Mouse (Mus musculus): ENCODE results near the gene Ubald1.
A peak's percentile ranks its signal among the peaks of the same experiment; 100 is the strongest.

- peak; percentile 60 for TF ChIP-seq CTCF (IDR thresholded peaks at IDR 0.05; ENCODE audit: low read depth)
- no peak for TF ChIP-seq EP300 (IDR thresholded peaks at IDR 0.05; ENCODE audit: low read depth)
Measured at GRCm38 (mm10) chr16:4909745-4910144, 29.6 kb upstream of the Ubald1 start.

Data from liver, embryonic 14.5 days (tissue).